Comparison of ENCODE assay signal across 8 mouse cellular contexts in the genomic region with DNA sequence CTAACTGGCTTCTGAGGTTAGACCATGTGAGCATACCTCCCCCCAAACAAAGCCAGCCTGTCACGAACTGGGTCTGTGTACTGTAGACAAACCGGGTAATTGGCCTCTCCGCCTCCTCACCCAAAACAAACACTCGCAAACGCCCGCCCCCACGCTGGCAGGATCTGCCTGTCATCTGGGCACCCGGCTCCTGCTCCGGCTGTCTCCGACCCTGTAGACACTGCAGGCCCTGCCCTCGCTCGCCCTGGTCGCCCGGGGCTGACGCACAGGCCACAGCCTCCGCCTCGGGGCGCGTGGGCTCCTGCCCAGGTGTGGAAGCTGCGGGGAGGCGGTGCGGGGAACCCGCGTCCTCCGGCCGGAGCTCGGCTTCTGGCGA. TPM values are rescaled to one million over a fixed set of nuclear protein-coding genes. Genes with fewer than 3 reads are reported as not detected.
A peak's percentile ranks its signal among the peaks of the same experiment; 100 is the strongest.
DNase-seq lines count a peak whose midpoint lies in the region; ATAC-seq and TF ChIP-seq lines count a peak whose summit lies in the region.

A gene (plus strand): TSS at position 202 of the 376 bp plus-strand sequence.

- no peaks in the 10 kb centered on the region for H3K36me3 ChIP-seq in limb, embryonic 10.5 days
- H3K36me3 ChIP-seq in midbrain, embryonic 13.5 days: no peaks in the 10 kb centered on the region
- no peaks in the 10 kb centered on the region for H3K36me3 ChIP-seq in testis, adult 2 months (ENCODE audit: control insufficient read depth, insufficient read depth, low read length)

- DNase-seq in gastrocnemius, postnatal 10 days: peak; percentile 44
- DNase-seq in gastrocnemius, postnatal 25 days: no peak
- peak; percentile 86 for DNase-seq in cerebellum, postnatal 14 days
- DNase-seq in heart, adult 18-20 months: peak; percentile 55 to 61
- DNase-seq in kidney, adult 18-20 months: peak; percentile 76
- DNase-seq in limb, embryonic 10.5 days (ENCODE audit: low spot score): no peak

- peak within 1 kb of the TSS; percentile 66 for H3K27ac ChIP-seq in limb, embryonic 10.5 days
- peak within 1 kb of the TSS; percentile 84 for H3K27ac ChIP-seq in midbrain, embryonic 13.5 days
- H3K27ac ChIP-seq in testis, adult 2 months (ENCODE audit: control insufficient read depth, insufficient read depth, low read depth, low read length): no peak within 1 kb of the TSS

- H3K9ac ChIP-seq in midbrain, embryonic 13.5 days (replicated peaks): peak within 1 kb of the TSS; percentile 92

- WGBS in limb, embryonic 10.5 days: under 1% methylated on average over 28 of the region's 28 CpGs
- WGBS in midbrain, embryonic 13.5 days: 0% methylated on average over 28 of the region's 28 CpGs

- no peak for TF ChIP-seq CTCF in testis, adult 2 months (IDR thresholded peaks at IDR 0.05; ENCODE audit: control insufficient read depth, insufficient read depth, insufficient replicate concordance, low read depth, low read length)

- peaks cover 12% of the 10 kb centered on the region for H3K4me1 ChIP-seq in limb, embryonic 10.5 days
- peaks cover 71% of the 10 kb centered on the region for H3K4me1 ChIP-seq in midbrain, embryonic 13.5 days (replicated peaks)
- H3K4me1 ChIP-seq in testis, adult 2 months (ENCODE audit: control insufficient read depth, insufficient read depth, low read length): peaks cover 14% of the 10 kb centered on the region

- no peak for TF ChIP-seq POLR2A in testis, adult 2 months (IDR thresholded peaks at IDR 0.05; ENCODE audit: control insufficient read depth, low read depth, low read length)

- peaks cover 92% of the 10 kb centered on the region for H3K27me3 ChIP-seq in limb, embryonic 10.5 days (ENCODE audit: low read depth, poor library complexity, severe bottlenecking)
- peaks cover 8% of the 10 kb centered on the region; the same call in 1 of the 2 replicates for H3K27me3 ChIP-seq in midbrain, embryonic 13.5 days
- no peaks in the 10 kb centered on the region; the same call in 1 of the 2 replicates for H3K27me3 ChIP-seq in testis, adult 2 months (ENCODE audit: control insufficient read depth, insufficient read depth, low read length)

- peak within 1 kb of the TSS; percentile 98 for H3K4me2 ChIP-seq in midbrain, embryonic 13.5 days (replicated peaks)

- peak within 1 kb of the TSS; percentile 72 for H3K4me3 ChIP-seq in limb, embryonic 10.5 days
- peak within 1 kb of the TSS; percentile 65 for H3K4me3 ChIP-seq in midbrain, embryonic 13.5 days (replicated peaks)
- H3K4me3 ChIP-seq in testis, adult 2 months (ENCODE audit: control insufficient read depth, low read depth, low read length): peak within 1 kb of the TSS; percentile 79

- ATAC-seq in midbrain, embryonic 13.5 days: peak; percentile 71

- no peaks in the 10 kb centered on the region for H3K9me3 ChIP-seq in limb, embryonic 10.5 days (replicated peaks)
- no peaks in the 10 kb centered on the region for H3K9me3 ChIP-seq in midbrain, embryonic 13.5 days

RNA-seq across cellular contexts. Expression of the gene that starts here (rescaled TPM):
- under 1 TPM; 0.45 to 0.52 TPM for total RNA-seq in gastrocnemius, postnatal 10 days (2021)
- total RNA-seq in gastrocnemius, postnatal 25 days (2021): under 1 TPM; 0.16 to 0.26 TPM
- 10 to 100 TPM; 16.7 to 25.6 TPM for total RNA-seq in heart, adult 18-20 months (2021)
- not detected in 2 replicates for polyA plus RNA-seq in limb, embryonic 10.5 days (2016; fragmentation: Nextera tagmentation; extraction: Ambion mirVana)
- 6.3 and 6.7 TPM in 2 replicates for polyA plus RNA-seq in midbrain, embryonic 13.5 days (2015; fragmentation: Nextera tagmentation; extraction: Ambion mirVana)
- 0.69 and 0.70 TPM in 2 replicates for polyA plus RNA-seq in testis, adult 2 months (2012; rRNA removed)

Comparison
In these comparisons a context has a peak if more than half of its experiments do, and no peak if none do; other contexts are left out.
1. RNA of the gene that starts here (total RNA-seq): 16.7 to 25.6 TPM in heart, adult 18-20 months; 0.45 to 0.52 TPM in gastrocnemius, postnatal 10 days and 0.16 to 0.26 TPM in gastrocnemius, postnatal 25 days; every median in the first group is over 10 times any median in the second.
2. Peak in DNase-seq in gastrocnemius, postnatal 10 days; RNA of the gene not detected or under 1 TPM.
3. DNase-seq: peak in cerebellum, postnatal 14 days (2 of 2), heart, adult 18-20 months (2 of 2) and kidney, adult 18-20 months (single experiment); none in gastrocnemius, postnatal 25 days (single experiment) and limb, embryonic 10.5 days (single experiment).
4. Peak in every context shown above with its lines, with median percentiles within 50 percentile points of each other: H3K4me3 ChIP-seq.